Mouse (Mus musculus): ENCODE data around the gene Fut2.
A peak's percentile ranks its signal among the peaks of the same experiment; 100 is the strongest.

Fut2 gene

DNA sequence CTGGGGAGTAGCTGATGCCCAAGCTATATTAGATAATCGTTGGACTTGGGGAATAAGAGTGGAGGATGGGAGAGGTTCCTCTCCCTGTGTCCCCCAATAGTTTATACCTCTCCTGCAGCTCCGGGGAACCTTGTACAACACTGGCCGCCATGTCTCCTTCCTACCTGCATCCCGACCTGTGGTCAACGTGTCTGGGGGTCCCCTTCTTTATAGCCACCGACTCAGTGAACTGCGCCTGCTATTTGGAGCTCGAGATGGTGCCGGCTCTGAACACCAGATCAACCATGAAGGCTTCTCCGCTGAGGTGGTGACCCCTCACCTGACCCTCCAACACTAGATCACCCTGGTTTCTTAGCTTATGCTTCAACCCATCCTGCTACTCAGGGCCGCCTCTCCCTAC is 36.1 kb upstream of the Fut2 start:
- DNase-seq = no peak

DNA sequence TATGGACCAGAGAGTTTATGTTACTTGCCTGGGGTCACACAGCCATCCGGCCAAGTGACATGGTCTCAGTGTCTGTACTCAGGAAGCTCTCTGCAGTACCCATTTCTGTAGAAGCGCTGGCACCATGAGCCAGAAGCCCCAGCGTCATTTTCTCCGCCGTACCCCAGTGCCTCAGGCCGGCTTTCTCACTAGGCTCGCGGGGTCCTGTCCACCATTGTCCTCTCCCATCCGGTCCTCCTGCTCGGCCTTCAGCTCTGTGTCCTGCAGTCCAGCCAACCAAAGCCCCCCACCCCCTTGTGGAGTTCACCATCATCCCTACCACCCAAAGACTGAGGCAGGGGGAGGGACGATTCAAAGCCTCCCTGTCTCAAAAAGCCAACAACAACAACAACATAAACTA is 35.4 kb upstream of the Fut2 start:
- DNase-seq = no peak

DNA sequence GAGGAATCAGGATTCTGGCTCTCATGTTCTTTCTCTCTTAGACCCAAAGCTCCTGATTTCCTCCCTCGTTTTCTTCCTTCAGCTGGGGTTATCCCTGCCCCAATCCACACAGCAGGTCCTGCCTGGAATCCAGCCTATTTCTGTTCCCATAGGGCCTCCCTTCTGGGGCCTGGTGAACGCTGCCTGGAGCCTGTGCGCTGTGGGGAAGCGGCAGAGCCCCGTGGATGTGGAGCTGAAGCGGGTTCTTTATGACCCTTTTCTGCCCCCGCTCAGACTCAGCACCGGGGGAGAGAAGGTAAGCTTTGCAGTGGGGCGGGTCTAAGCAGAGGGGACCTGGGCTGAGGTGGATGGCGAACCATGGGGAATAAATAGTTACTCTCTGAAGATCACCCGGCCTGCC is 34.9 kb upstream of the Fut2 start:
- no peak for DNase-seq

DNA sequence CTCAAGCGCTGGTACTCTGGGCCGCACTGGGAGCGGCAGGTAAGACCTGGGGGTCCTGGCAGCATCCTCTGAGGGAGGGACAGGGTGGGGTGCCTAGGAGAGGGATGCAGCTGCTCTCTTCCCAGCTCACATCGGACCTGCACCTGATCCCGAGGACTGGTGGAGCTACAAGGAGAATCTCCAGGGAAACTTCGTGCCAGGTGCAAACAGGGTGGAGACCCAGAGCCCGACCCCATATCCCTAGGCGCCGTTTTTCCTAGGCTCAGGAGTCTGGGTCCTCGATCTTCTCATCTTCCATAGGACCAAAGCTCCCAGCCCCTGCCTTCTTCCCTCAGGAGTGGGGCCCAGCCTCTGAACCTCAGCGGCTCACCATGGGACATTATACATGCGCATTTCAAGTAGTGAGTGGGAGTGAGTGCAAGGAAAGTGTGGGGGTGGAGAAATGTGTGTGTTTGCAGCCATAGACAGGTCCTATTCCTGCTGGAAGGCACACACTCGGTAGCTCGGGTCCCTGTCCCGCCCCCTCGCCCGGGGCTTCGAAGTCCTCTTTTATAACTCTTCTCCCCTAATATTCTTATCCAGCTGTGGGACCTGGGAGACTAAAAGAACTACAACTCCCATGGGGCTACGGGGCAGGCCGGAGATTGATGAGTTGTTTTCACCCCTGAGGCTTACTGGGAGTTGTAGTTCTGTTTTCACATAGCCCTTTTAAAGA is 34.3 kb upstream of the Fut2 start:
- peak; percentile 89 for DNase-seq

DNA sequence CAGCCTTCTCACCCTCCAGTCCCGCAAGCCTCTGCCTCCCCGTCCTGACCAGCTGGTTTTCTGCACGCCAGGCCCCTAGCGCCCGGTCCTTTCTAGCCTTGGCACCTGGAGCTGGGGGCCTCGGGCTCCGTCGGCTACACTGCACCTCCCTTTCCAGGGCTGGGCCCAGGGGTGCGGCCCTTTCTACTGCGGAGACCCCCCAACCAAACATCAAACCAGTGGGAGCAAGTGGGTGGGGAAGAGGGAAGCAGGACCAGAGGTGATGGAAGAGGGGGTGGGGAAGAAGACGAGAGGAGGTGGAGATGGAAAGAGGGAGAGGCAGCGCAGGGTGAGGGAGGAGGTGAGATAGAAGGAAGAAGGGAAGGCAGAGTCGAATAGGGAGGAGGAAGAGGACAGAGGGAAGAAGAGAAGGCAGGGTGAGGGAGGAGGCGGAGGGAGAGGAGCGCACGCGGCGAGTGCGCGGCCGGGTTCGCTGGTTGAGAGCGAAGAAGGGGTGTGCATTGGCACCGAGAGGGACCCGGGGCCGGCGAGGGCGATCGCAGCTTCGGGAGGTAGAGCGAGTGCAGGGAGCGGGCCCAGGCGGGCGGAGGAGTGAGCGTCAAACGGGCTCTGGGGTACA is 33.4 kb upstream of the Fut2 start, which contains the start of gene Car11:
Car11 (plus strand) TSS at position 321 of the 619 bp plus-strand sequence.
- DNase-seq = no peak

DNA sequence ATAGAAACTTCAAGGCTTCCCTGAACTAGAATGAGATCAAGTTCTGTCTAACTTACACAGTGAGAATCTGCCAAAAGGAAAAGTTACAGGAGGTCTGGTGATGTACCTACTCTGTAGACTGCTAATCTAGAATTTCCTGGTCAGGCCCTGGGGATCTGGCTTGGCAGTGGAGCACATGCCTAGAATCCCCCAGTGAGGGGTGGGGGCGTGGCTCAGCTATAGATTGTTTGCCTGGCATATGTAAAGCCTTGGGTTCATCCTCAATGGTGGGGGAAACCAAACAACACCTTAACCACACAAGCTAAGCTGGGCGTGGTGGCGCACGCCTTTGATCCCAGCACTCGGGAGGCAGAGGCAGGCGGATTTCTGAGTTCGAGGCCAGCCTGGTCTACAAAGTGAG is 31.7 kb upstream of the Fut2 start:
- DNase-seq = no peak

DNA sequence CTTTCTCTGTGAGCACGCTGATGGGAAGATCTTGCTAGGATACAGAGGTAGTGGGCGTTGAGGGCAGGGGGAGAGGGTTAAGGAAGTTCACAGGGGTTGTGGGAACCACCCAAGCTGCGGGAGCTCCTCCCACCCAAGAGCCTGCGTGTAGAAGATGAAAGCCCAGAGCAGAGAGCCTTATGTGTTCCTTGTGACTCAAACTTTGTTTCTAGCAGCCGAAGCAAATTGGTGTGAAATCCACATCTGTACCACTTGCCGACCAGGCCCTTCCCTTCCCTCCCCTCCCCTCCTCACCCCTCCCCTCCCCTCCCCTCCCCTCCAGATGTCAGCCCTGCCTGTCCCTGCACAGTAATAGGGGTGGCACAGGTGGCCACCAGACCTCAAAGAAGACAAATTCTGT is 28.9 kb upstream of the Fut2 start:
- DNase-seq = no peak

DNA sequence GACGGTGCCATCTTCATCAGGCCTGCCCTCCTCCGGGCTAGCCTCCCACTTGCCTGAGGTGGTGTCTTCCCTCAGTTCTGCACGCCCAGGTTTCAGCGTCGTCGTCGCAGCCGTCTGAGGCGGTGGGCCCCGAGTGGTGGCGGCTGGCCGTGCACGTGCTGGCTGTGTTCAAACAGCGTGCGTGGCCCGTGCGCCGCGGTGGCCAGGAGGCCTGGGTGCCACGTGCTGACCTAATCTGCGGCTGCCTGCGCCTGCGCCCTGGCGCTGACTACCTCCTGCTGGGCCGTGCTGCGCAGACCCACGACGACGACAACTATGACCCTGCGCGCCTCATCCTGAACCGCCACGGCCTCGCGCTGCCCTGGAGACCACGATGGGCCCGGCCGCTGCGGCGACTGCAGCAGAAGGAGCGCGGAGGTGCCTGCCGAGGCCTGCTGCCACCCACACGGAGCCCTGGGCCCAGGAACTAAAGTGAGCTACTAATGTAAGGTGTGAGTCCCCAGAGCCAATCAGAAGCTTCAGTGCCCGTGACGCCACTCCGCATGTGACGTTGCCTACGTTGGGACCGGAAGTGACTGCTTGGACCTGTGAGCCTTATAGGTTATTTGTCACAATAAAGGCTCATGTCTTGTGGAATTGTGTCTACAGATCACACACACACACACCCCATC is 27.9 kb upstream of the Fut2 start, which contains the start of gene Sec1:
Sec1 (minus strand) TSS at position 482 of the 671 bp plus-strand sequence.
- no peak for DNase-seq

DNA sequence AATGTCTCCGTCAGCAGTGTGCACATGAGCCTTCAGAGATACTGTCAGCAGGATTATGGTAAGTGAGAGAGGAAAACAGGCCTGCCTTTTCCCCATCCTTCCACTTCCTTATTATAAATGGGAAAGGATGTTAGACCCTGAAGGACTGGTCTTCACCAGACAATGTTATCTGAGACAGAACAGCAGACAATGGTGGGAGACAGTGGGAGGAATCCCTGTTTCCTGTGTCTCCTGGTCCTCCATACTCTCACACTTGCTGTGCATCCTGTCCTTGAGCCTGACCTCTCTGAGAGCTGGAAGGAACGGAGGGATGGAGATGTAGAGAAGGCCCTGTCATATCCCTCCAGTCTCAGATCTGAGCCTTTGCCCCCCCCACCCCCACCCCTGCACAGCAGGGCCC is 26.2 kb upstream of the Fut2 start:
- no peak for DNase-seq

DNA sequence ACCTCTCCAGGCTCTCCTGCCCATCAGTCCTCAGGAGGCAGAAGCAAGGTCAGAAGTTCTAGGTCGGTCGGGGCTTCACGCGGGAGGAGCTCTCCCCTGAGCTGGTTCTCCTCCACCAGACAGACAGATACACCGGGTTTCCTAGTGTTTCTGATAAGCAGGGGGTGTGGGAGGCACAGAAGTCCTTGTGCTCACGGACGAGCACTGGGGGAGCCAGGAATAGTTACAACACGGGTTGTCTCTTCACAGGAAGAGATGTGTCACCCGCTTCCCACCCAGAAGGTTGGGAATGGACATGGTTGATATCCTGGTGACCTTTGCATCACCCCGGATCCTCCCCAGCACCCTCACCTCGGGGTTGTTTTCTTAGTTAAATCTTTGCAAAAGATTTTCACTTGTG is 23.6 kb upstream of the Fut2 start:
- DNase-seq = no peak

DNA sequence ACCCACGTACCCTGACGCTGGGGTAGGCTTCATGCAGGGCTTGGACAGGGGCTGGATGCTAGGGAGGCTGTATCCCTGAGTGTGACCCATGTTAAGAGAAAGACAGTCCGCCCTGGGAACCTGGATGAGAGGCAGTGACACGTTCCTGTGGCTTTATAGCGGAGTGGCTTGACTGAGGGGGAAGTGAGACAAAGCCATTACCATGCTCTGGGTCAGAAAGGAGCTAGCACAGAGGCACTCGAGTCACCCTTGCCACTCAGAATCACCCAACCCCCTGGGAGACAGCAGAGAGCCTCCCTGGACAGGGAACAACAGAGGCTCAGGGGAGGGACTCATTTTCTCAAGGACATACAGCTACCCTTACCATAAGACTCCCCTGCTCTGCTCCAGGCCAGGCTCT is 22.9 kb upstream of the Fut2 start:
- no peak for DNase-seq

DNA sequence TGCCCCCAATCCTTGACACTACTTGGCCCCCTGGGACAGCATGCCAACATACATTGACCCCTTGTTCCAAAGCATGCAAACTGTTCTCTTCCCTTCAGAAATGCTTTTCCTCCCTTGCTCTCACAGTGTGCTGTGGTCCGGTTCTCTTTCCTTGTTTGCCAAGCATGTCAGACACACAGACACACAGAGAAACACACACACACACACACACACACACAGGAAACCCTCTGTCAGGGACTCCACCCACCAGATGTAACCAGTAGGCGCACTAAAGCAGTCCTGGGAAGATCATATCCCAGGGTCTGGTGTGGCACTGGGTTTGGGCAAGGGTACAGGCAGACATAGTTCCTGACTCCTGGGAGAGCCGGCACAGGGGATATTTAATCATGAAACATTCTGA is 20.6 kb upstream of the Fut2 start:
- no peak for DNase-seq

DNA sequence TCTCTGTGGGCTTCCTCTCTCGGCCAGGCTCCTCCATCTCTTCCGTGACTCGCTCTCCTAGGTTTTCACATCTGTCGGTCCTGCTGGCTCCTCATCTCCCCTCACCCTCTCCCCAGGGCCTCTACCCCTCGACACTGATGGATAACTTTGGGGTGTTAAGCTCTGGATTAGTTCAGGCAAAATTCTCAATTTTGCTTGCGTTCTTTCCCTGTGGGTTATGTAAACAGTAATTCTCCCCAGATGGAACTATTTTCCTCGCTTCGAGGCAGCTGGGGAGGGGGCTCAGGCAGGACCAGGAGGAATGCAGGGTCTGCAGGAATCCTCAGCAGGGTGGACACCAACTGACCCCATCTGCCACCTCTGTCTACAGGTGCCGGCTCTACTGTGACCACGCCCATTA is 19.6 kb upstream of the Fut2 start:
- no peak for DNase-seq

DNA sequence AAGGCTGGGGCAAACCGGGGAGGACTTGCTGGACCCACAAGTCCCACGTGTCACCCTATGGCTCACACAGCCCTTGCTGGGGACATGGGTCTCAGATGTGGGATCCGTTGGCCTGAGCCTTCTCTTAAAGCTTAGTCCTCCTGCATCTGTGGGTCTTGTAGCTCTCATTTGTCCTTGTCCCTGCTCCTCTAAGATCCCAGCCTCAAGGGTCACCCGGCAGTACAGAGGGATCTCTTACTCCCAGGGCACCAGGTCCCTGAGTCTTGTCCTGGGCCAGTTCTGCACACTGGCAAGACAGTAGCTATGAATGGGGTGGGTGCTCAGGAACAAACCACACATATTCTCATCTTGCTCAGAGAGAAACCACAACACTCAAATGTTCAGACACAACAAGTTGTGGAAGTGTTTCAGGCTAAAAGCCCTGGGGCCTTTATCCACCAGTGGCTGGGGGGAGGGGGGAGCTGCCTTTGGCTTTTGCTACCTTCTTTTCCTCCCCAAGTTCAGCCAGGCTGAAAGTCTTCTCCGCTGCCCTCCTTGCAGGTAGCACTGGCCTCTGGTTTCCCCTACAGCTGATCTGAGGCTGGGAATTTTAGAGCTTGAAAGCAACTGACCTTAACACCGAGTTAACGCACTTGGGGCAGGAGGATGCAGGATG is 17.3 kb upstream of the Fut2 start, which contains the start of gene Ntn5:
Ntn5 (plus strand) TSS at position 627 of the 655 bp plus-strand sequence.
- no peak for DNase-seq

DNA sequence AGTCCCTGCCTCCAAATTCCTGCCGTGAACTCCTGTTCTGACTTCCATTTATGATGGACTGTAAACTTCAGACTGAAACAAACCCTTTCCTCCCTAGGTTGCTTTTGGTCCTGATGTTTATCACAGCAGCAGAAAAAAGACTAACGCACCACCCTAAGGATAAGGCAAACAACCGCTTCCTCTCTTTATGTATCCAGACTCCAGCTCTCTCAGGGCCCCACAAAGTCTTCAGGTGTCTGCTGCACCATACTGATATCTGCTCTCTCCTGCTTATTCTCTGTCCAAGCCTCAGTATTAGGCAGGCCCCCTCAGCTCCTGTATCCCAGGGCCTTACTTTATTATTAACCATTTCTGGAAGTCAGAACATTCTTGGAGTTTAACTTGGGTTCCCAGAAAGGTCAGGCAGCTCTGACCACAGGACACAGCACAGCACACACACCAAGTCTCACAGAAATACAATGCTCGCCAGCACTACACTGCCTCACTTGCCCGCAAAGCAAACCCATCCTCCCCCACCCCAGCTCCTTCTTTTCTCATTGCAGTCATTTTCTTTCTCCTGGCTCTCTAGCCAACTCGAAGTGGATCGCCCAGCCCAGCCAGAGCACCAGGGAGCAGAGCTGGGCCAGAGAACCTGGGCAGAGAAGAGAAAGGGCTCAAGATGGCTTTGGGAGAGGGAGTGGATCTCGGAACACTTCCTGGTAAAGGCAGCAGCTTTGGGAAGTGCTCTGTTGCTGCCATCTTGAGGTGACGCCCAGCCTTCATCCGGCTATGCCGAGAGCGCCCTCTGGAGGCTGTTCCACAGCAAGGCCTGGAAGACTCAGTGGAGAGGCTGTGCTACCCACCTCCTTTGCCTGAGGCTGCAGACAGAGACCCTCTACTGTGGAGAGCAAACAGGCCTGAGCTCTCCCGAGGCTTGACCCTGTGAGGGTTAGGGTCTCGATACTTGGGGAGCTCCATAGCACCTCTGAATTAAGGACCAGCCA is 16.2 kb upstream of the Fut2 start:
- DNase-seq = peak; percentile 91

DNA sequence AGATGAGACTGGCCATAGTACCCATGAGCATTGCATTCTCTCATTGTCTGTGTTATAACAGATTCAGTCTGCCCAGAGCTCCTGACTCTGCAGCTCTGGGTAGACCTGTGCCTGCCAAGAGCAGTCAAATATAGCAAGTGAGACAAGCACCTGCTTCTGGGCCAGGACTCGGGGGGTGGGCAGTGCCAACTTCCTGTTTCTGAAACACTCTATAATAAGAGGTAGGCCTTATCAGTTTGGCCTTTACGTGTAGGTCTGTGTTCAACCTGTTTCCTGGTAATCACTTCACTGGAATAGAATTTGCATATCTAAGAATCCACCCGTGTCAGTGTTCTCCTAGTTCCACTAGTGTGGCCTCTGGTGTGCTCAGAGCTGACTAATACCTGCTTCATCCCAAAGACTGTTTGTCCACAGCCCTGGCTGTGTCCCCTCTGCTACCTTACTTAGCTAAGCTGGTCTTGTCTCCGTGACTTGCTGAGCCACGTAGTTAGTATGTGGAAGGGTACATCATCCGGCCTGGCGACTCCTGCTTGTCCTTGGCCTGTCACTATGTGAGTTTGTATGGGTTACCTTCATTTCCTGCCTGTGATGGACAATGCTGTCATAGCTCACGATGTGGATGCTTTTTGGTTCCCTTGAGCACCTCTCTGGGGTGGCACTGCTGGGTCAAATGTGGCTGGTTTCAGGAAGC is 15.0 kb upstream of the Fut2 start:
- no peak for DNase-seq

DNA sequence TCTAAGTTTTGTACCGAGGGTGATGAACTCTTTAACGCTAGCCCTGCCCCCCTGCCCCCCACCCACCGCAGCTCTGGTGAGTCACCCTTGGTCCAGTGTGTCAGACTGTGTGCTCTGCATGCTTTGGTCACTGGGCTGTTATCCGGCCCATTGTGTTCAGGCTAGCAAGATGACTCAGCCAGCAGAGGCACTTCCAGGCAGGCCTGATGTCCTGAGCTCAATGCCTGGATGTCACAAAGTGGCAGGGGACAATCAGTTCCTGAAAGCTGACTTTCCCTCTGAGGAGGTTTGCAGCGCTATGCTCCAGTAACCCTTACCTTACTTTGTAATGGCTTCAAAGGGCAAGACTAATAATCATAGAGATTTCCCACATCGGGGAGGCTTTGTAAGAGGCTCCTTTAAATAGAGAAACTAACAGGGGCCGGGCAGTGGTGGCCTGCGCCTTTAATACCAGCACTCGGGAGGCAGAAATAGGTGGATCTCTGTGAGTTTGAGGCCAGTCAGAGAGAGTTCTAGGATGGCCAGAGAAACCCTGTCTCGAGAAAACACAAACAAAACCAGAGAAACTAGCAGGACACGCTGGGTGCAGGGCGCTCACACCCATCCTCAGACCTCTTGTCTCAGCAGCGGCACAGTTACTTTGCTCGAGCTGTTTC is 13.9 kb upstream of the Fut2 start:
- DNase-seq = peak; percentile 62

DNA sequence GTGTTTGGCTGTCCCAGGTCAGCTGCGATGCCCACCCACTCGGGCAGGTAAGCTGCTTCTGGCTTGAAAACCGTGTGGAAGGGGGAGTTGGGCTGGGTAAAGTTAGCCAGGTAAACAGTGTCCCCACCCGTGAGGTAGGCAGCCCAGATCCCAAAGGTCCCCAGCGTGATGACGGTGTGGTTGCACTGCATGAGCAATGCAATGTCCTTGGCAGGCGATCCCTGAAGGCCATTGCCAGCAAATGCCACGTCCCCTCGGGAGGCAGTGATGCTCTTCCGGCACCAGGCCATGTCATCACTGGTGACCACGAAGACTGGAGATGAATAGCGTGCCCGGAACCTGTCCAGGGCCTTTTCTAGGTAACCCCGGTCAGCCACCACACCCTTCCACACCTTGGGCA is 12.3 kb upstream of the Fut2 start:
- no peak for DNase-seq

DNA sequence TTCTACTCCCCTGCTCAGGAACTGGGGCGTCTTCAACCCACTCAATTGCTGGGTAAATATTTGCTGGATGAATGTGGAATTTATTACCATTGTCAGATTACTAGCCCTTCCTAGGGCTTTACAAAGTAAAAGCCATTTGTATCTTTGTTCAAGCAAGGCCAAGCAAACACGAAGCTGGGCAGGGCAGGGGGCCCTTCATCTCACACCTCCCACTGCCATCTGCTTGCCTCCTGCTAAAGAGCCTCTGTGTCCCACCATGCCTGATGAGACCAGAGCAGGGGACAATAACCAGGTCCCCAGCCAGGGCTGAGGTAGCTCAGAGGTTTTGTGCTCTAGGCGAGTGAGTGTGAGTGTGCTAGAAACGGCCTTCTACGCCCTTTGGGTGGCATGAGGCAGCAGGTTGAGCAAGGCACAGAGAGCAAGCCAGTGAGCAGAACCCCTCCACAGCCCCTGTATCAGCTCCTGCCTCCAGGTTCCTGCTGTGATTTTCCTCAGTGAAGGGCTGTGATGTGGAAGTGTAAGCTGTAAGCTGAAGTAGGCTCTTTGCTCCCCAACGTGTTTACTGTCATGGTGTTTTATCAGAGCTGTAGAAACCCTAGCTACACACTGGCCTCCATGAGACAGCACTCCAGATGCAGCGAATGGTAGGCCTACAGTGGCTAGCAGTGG is 11.6 kb upstream of the Fut2 start:
- no peak for DNase-seq

DNA sequence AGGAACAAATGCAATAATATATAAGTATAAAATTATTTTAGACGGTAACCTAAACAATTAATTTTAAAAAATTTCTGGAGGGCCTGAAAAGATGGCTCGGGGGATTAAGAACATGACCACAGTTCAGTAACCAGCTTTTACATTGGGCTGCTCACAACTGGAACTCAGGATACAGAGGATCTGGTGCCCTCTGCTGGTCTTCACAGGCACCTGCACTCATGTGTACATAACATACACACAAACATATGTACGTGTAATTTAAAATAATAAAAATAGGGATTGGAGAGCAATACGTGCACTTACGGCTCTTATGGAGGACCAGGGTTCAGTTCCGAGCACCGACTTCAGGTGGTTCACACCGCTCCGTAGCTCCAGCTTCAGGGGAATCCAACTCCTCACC is 2.7 kb upstream of the Fut2 start:
- no peak for DNase-seq

DNA sequence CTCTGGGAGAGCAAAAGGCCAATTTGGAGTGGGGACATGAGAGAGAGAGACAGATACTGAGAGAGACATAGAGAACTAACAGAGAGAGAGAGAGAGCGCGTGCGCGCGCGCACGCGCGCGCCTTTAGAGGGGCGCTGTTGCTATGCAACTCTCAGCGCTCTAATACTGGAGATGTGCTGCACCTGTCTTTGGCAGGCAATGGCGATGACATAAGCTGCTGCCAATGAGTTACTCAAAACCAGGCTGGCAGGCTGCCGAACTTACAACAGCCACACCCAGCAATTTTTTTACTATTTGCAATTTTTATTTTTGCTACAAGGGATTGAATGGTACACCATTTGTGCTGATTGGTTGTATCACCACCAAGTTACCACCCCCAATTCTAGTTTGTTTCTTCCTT is 1.6 kb upstream of the Fut2 start:
- no peak for DNase-seq
